Mouse (Mus musculus): Measurements from ENCODE around the gene Pdia6. TPM values are rescaled to one million over a fixed set of nuclear protein-coding genes. Genes with fewer than 3 reads are reported as not detected.
A peak's percentile ranks its signal among the peaks of the same experiment; 100 is the strongest.

The Pdia6 gene
- polyA plus RNA-seq, 1 experiment from 2014 or later: 680 TPM

- WGBS: 21% methylated on average over 12 of the region's 12 CpGs
- peak; percentile 70; the same call in 1 of the 2 replicates for ATAC-seq (ENCODE audit: low FRiP score, low read depth)
- 0 out of 2 replicates have a peak overlapping the region, but pooled peaks have one; percentile 22 for H3K27ac ChIP-seq
These were observed 27.5 kb upstream of the Pdia6 start for GRCm38 (mm10) chr12:17238588-17239427.

GRCm38 (mm10) chr12:17239428-17239688, 27.0 kb upstream of the Pdia6 start:
- H3K36me3 ChIP-seq: no peaks in the 10 kb centered on the region
- no peak overlapping the region for H3K4me2 ChIP-seq (replicated peaks)
- H3K27ac ChIP-seq: no peak overlapping the region
- H3K4me1 ChIP-seq: peaks cover 10% of the 10 kb centered on the region
- 0 out of 2 replicates have a peak, but pooled peaks cover 3% of the 10 kb centered on the region for H3K9me3 ChIP-seq
- no peak overlapping the region for H3K4me3 ChIP-seq
- no peaks in the 10 kb centered on the region for H3K27me3 ChIP-seq
- no peak overlapping the region for H3K9ac ChIP-seq
- ATAC-seq (ENCODE audit: low FRiP score, low read depth): peak; percentile 16; the same call in 1 of the 2 replicates

More at GRCm38 (mm10) chr12:17238588-17239427, 27.5 kb upstream of the Pdia6 start:
- Histone ChIP-seq H3K36me3 (no peaks in the 10 kb centered on the region), H3K4me3 (no peak overlapping the region), H3K9me3 (0 out of 2 replicates have a peak, but pooled peaks cover 3% of the 10 kb centered on the region), H3K27me3 (no peaks in the 10 kb centered on the region), H3K9ac (no peak overlapping the region), H3K4me1 (peaks cover 10% of the 10 kb centered on the region), H3K4me2 (replicated peaks) (no peak overlapping the region)

GRCm38 (mm10) chr12:17241016-17241415, 25.3 kb upstream of the Pdia6 start:
- Histone ChIP-seq H3K9me3 (0 out of 2 replicates have a peak, but pooled peaks cover 3% of the 10 kb centered on the region), H3K9ac (no peak overlapping the region), H3K27ac (no peak overlapping the region), H3K4me3 (no peak overlapping the region), H3K36me3 (no peaks in the 10 kb centered on the region), H3K4me2 (replicated peaks) (no peak overlapping the region), H3K27me3 (no peaks in the 10 kb centered on the region), H3K4me1 (peaks cover 10% of the 10 kb centered on the region)
- WGBS: 77% methylated on average over 2 of the region's 2 CpGs
- ATAC-seq (ENCODE audit: low FRiP score, low read depth): no peak

GRCm38 (mm10) chr12:17241614-17242013, 24.7 kb upstream of the Pdia6 start:
- no peak overlapping the region for H3K9ac ChIP-seq
- no peak overlapping the region for H3K4me3 ChIP-seq
- no peak overlapping the region for H3K4me2 ChIP-seq (replicated peaks)
- no peaks in the 10 kb centered on the region for H3K27me3 ChIP-seq
- ATAC-seq (ENCODE audit: low FRiP score, low read depth): no peak
- peaks cover 10% of the 10 kb centered on the region for H3K4me1 ChIP-seq
- H3K27ac ChIP-seq: no peak overlapping the region
- no peaks in the 10 kb centered on the region for H3K36me3 ChIP-seq
- 0 out of 2 replicates have a peak, but pooled peaks cover 3% of the 10 kb centered on the region for H3K9me3 ChIP-seq
- whole genome bisulfite sequencing: 94% methylated on average over 9 of the region's 9 CpGs

GRCm38 (mm10) chr12:17242041-17242440, 24.3 kb upstream of the Pdia6 start:
- Histone ChIP-seq H3K4me1 (peaks cover 10% of the 10 kb centered on the region), H3K4me2 (replicated peaks) (no peak overlapping the region), H3K9me3 (0 out of 2 replicates have a peak, but pooled peaks cover 3% of the 10 kb centered on the region), H3K4me3 (no peak overlapping the region), H3K27me3 (no peaks in the 10 kb centered on the region), H3K9ac (no peak overlapping the region), H3K27ac (no peak overlapping the region), H3K36me3 (no peaks in the 10 kb centered on the region)
- ATAC-seq (ENCODE audit: low FRiP score, low read depth): no peak

GRCm38 (mm10) chr12:17250962-17251361, 15.4 kb upstream of the Pdia6 start:
- Histone ChIP-seq H3K27me3 (peaks cover 22% of the 10 kb centered on the region), H3K4me3 (no peak overlapping the region), H3K9ac (no peak overlapping the region), H3K4me1 (0 out of 2 replicates have a peak, but pooled peaks cover 3% of the 10 kb centered on the region), H3K4me2 (replicated peaks) (no peak overlapping the region), H3K9me3 (no peaks in the 10 kb centered on the region), H3K27ac (no peak overlapping the region), H3K36me3 (no peaks in the 10 kb centered on the region)
- no peak for ATAC-seq (ENCODE audit: low FRiP score, low read depth)
- 56% methylated on average over 8 of the region's 8 CpGs for WGBS

GRCm38 (mm10) chr12:17253069-17253468, 13.3 kb upstream of the Pdia6 start:
- H3K36me3 ChIP-seq: no peaks in the 10 kb centered on the region
- WGBS: 10% methylated on average over 9 of the region's 9 CpGs
- no peak overlapping the region for H3K27ac ChIP-seq
- peaks cover 27% of the 10 kb centered on the region for H3K27me3 ChIP-seq
- H3K4me2 ChIP-seq (replicated peaks): peak overlapping the region; percentile 52
- no peaks in the 10 kb centered on the region for H3K9me3 ChIP-seq
- peak overlapping the region; percentile 17; the same call in 1 of the 2 replicates for H3K4me3 ChIP-seq
- peak overlapping the region; percentile 25; the same call in 1 of the 2 replicates for H3K9ac ChIP-seq
- H3K4me1 ChIP-seq: 0 out of 2 replicates have a peak, but pooled peaks cover 3% of the 10 kb centered on the region
- ATAC-seq (ENCODE audit: low FRiP score, low read depth): peak; percentile 38; the same call in 1 of the 2 replicates

- H3K36me3 ChIP-seq: no peaks in the 10 kb centered on the region
- H3K4me2 ChIP-seq (replicated peaks): no peak overlapping the region
- no peak for ATAC-seq (ENCODE audit: low FRiP score, low read depth)
- H3K27me3 ChIP-seq: peaks cover 27% of the 10 kb centered on the region
- H3K27ac ChIP-seq: no peak overlapping the region
- no peaks in the 10 kb centered on the region for H3K9me3 ChIP-seq
- 0 out of 2 replicates have a peak, but pooled peaks cover 3% of the 10 kb centered on the region for H3K4me1 ChIP-seq
- WGBS: 80% methylated on average over 6 of the region's 6 CpGs
- no peak overlapping the region for H3K9ac ChIP-seq
- no peak overlapping the region for H3K4me3 ChIP-seq
These were observed 10.7 kb upstream of the Pdia6 start for GRCm38 (mm10) chr12:17255602-17256001.

- H3K4me2 ChIP-seq (replicated peaks): peak overlapping the region; percentile 23; the same call in 1 of the 2 replicates
- H3K4me1 ChIP-seq: 0 out of 2 replicates have a peak, but pooled peaks cover 3% of the 10 kb centered on the region
- H3K36me3 ChIP-seq: no peaks in the 10 kb centered on the region
- H3K9me3 ChIP-seq: no peaks in the 10 kb centered on the region
- peak; percentile 57; the same call in 1 of the 2 replicates for ATAC-seq (ENCODE audit: low FRiP score, low read depth)
- no peak overlapping the region for H3K4me3 ChIP-seq
- H3K27ac ChIP-seq: no peak overlapping the region
- H3K9ac ChIP-seq: no peak overlapping the region
- WGBS: 7% methylated on average over 9 of the region's 10 CpGs
- peaks cover 26% of the 10 kb centered on the region for H3K27me3 ChIP-seq
These were observed 9.4 kb upstream of the Pdia6 start for GRCm38 (mm10) chr12:17256905-17257304.

GRCm38 (mm10) chr12:17258431-17258830, 7.9 kb upstream of the Pdia6 start:
- Histone ChIP-seq H3K4me2 (replicated peaks) (no peak overlapping the region), H3K4me1 (0 out of 2 replicates have a peak, but pooled peaks cover under 1% of the 10 kb centered on the region), H3K4me3 (no peak overlapping the region), H3K9me3 (no peaks in the 10 kb centered on the region), H3K27ac (no peak overlapping the region), H3K27me3 (peaks cover 18% of the 10 kb centered on the region), H3K36me3 (no peaks in the 10 kb centered on the region), H3K9ac (no peak overlapping the region)
- ATAC-seq (ENCODE audit: low FRiP score, low read depth): no peak
- WGBS: 88% methylated on average over 7 of the region's 7 CpGs

- no peaks in the 10 kb centered on the region for H3K9me3 ChIP-seq
- no peaks in the 10 kb centered on the region for H3K36me3 ChIP-seq
- no peak for ATAC-seq (ENCODE audit: low FRiP score, low read depth)
- peaks cover 5% of the 10 kb centered on the region; the same call in 1 of the 2 replicates for H3K27me3 ChIP-seq
- no peak overlapping the region for H3K9ac ChIP-seq
- H3K4me2 ChIP-seq (replicated peaks): no peak overlapping the region
- no peaks in the 10 kb centered on the region for H3K4me1 ChIP-seq
- H3K27ac ChIP-seq: no peak overlapping the region
- no peak overlapping the region for H3K4me3 ChIP-seq
- 94% methylated on average over 3 of the region's 3 CpGs for WGBS
These were observed 5.3 kb upstream of the Pdia6 start for GRCm38 (mm10) chr12:17261005-17261404.

- peaks cover 6% of the 10 kb centered on the region; the same call in 1 of the 2 replicates for H3K36me3 ChIP-seq
- no peak overlapping the region for H3K4me2 ChIP-seq (replicated peaks)
These were observed 2.5 kb upstream of the Pdia6 start for GRCm38 (mm10) chr12:17263881-17264280.

More at GRCm38 (mm10) chr12:17263881-17264280, 2.5 kb upstream of the Pdia6 start:
- no peak overlapping the region for H3K4me3 ChIP-seq
- ATAC-seq (ENCODE audit: low FRiP score, low read depth): no peak
- 74% methylated on average over 3 of the region's 3 CpGs for WGBS
- no peaks in the 10 kb centered on the region for H3K27me3 ChIP-seq
- H3K27ac ChIP-seq: no peak overlapping the region
- H3K9me3 ChIP-seq: no peaks in the 10 kb centered on the region
- no peak overlapping the region for H3K9ac ChIP-seq
- peaks cover 17% of the 10 kb centered on the region for H3K4me1 ChIP-seq
